Mouse (Mus musculus): ENCODE results near the gene Scly.

GRCm38 (mm10) chr1:91276581-91276980, 21.6 kb upstream of the Scly start:
- TF ChIP-seq NELFE (IDR thresholded peaks at IDR 0.05; ENCODE audit: low read depth, low read length) (no peak), CTCF (IDR thresholded peaks at IDR 0.05 in 2 of 3, conservative IDR thresholded peaks at IDR 0.05 in 1 of 3; ENCODE audit: control insufficient read depth in 1 of 3, insufficient read depth in 1 of 3, low read depth in 2 of 3, low read length in 3 of 3, poor library complexity in 1 of 3, severe bottlenecking in 1 of 3) (no peak)

All from MEL (cell line).